Mouse (Mus musculus) 416B (cell line): ENCODE measurements around the gene Wdr93.

ENCODE experiments used
- DNase-seq: peaks from one replicate; pipeline ENCODE4 v3.0.0; 2011; ENCODE audit warnings: low read depth

The Wdr93 gene

GRCm38 (mm10) chr7:79742659-79743536, at the start of gene Wdr93, which contains the start of gene Pex11a:
TSS of gene Wdr93 (plus strand) at chr7:79743163.
TSS of gene Pex11a (minus strand) at chr7:79743131.
- peak; percentile 92 for DNase-seq

- no peak for DNase-seq
Measured at GRCm38 (mm10) chr7:79696495-79696894, 46.5 kb upstream of the Wdr93 start.

DNA sequence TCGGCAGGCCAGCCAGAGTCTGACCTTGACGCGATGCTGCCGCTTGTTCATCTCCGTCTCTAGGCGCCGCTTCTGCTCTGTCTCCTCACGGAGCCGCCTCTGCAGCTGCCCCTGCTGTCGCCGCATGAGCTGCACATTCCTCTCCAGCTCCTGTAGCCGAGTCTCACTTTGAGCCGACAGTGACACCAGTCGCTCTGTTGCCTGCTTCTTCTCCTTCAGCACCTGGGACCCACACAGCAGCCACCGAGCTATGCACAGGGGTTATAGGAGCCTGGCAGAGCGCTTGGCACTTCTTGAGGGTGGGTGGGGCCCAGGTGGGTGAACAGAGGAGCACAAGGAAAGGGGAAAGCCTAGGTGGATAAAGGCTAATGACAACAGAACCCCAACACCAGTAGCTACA, 40.2 kb upstream of the Wdr93 start:
- no peak for DNase-seq

DNA sequence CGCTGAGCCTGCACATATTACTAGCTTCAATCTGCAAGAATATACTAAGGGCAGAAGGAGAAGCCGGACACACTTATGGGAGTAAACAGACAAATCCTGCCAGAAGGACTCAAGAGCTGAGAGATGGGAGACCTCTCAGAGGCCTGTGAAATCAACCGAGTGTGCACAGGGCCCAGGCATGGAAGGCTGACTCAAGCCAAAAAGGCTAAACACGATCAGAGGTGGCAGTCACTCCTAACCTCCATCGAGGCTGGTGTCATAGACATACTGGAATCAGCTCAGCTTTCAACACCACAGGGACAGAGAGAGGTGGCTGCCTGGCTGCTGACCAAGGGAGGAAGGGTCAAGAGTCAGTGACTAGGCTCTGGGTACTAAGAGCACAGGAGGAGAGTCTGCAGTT, 37.8 kb upstream of the Wdr93 start:
- no peak for DNase-seq

- no peak for DNase-seq
Measured at GRCm38 (mm10) chr7:79710130-79710607, 32.8 kb upstream of the Wdr93 start.

DNA sequence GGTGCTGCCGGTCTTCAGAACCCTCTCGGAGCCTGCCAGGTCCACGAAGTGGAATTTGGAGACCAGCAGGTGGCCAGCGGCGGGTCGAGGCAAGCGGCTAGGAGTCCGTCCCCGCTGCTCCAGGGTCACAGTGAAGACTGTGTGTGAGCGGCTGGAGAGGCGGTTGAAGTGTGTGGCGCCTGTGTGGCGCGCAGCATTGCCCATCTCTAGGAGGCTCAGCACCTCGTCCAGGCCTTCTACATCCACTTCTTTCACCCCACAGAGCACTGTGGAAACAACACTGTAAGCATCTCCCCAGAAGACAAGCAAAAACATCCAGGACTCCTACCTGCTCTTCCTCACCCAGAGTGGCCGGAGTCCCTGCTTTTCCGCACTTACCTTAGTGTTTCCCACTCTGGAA, 32.1 kb upstream of the Wdr93 start:
- no peak for DNase-seq

DNA sequence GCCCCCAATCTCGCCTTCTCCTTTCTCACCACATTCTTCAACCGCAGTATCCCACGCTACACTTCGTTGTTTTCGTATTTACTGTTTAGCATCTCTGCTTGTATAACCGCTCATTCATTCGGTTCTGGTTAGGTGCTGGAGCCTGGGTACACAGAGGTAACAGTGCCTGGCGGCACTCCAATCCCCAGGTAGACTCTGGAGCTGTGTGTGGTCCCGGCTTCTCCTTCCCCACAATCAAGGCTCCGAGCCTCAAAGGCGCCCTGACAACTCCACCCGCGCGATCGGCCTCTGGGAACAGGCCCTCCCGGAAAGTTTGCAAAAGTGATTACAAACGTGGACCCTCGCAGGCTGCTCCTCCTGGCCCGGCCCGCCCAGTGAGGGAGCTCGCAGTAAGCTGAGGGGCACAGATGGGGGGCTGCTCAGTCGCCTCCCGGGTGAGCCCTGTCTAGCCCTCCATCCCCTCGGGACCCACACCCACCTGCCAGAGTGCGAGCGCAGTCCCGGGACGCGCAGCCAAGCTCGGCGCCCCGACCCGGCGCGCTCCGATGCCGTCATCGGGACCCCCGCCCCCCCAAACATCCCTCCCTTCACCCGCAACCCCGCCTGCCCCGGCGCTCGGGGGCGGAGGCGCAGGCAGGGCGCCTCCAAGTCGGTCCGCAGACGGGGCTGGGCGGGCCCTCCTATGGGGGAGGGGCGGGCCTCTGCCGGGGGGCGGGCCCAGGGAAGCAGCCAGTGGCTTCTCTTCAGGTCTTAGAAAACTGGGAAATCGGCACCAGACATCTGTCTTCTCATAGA, 27.6 kb upstream of the Wdr93 start, which contains the start of gene Kif7:
TSS of gene Kif7 (minus strand) at position 534 of the 795 bp plus-strand sequence.
- DNase-seq: peak; percentile 72

- DNase-seq: no peak
Measured at GRCm38 (mm10) chr7:79721386-79721977, 21.5 kb upstream of the Wdr93 start.

DNA sequence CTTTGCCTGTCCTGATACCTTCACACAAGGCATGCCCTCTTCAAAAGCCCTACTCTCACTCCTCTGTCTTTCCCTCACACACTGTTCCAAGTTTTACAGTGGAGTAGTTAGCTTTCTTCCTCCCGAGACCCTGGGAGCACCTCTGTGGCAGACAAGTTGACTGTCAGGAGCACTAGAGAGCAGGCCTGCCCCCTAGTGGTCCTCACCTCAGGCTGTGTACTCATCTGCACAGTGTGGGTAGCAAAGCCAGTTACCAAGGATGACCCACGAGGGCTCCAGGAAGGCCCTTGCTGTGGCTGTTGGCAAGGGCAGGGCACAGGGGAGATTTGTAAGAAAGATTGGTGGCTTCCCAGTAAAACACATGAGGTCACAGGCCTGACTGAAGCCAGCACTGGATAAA, 15.9 kb upstream of the Wdr93 start:
- peak; percentile 63 for DNase-seq

GRCm38 (mm10) chr7:79728219-79728618, 14.7 kb upstream of the Wdr93 start:
- DNase-seq: peak; percentile 81

DNA sequence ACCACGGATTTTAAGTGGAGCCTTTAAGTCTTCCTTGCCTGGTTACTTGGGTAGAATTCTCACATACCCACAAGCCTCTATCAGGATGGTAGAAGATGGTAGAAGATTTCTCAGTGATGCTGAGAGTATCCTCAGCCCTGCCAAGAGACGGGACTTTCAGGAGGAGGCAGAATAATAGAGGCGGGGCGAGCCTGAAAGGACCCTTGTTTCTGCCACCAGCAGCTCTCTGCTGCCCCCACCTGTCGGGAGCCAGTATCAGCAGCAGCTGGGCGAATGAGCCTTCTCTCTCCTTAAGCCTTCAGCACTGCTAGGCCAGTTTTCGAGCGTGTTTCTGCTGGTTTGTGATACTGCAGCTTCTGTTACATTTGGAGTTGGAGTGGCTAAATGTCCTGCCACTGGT, 13.8 kb upstream of the Wdr93 start:
- peak; percentile 63 for DNase-seq

GRCm38 (mm10) chr7:79729743-79730370, 13.1 kb upstream of the Wdr93 start:
- peak; percentile 49 for DNase-seq

DNA sequence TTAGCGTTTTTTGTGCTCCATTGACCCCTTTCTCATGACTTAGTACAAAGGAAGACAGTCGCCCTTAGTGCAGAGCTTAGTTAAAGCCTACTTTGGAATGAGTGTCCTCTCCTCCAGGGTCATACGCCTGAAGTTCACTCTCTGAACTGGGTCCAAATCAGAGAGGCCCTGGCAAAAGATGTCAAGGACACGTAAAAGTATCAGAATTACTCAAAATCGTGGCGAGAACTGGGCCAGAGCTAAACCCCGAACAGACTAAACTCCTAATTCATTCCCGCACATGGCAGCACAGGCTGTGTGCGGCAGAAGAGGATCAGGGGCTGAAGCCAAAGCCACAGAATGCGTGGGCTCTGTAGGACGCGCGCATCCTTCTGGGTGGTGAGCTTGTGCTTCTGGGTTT, 11.5 kb upstream of the Wdr93 start:
- no peak for DNase-seq

DNA sequence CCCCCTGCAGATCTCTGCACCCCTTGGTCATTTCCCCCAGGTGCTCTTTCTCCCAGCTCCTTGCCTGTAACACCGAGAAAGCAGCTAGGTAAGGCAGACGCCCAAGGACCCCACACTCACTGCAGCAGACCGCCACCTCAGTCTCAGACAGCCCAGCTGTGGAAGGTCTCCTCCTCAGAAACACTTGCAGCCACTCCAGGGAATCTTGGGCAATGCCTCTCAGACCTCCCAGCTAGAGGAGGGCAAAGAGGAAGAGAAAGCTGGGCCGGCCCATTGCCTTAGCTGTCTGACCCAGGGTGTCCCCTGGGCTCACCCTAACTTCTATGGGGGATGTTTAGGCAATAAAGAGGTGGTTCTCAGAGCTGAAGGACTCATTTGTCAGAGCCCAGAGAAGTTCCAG, 10.3 kb upstream of the Wdr93 start, which contains the start of gene Plin1:
TSS of gene Plin1 (minus strand) at position 282 of the 400 bp plus-strand sequence.
- DNase-seq: no peak

- no peak for DNase-seq
Measured at GRCm38 (mm10) chr7:79734563-79734962, 8.4 kb upstream of the Wdr93 start.

DNA sequence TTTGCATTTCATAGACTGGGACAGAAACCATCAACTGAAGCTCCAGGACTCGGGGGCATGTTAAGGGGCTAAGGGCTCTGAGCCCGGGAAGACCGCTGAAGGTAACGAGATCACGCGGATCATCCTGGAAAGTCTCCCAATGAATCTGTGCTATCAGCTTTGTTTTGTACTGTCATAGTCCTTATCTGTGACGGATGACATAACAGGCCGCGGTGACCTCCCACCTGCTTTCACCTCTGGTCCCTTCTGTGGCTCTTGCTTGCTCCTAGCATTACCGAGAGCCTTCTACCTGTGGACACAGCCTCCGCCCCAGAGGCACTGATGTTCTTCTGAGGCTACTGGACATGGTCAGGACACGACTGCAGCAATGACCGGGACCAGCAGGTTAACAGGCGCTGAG, 6.5 kb upstream of the Wdr93 start:
- DNase-seq: no peak

DNA sequence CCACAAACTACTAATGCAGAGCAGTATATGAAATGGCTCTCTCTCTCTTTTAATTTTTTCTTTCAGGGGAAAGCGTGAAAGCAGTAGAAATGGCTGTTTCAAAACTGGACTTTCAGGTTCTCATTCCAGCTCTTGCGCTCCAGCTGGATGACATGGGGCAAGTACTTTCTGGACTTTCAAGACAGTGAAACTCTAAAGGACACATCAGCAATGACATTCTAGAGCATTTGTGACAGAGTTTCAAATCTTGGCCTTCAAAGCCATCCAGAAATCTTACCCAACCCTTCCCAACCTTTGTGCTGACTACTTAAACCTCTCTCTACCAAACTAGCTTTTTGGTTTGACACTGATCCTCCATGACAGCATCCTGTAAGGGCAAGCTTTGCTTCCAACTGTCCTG, 4.0 kb upstream of the Wdr93 start:
- DNase-seq: no peak

DNA sequence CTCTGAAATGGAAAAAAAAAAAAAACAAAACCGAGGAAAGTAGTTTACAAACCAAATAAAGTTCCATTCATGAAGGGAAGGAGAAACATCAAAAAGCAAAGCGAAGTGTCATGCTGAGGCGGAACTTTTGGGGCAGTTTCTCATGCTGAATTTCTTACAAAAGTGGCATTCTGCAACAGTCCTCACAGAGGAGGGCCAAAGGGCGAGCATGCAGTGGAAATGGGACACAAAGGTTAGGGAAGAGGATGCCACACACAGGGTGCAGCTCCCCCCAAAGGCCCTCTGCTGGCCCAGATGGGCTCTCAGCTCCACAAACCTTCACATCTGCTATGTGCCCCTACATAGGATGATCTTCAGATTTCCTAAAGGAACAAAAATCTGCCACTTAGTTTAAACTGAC, 2.7 kb upstream of the Wdr93 start:
- DNase-seq: no peak

- peak; percentile 4 for DNase-seq
Measured at GRCm38 (mm10) chr7:79742277-79742658, 695 bp upstream of the Wdr93 start.

GRCm38 (mm10) chr7:79744051-79744450, 1.1 kb downstream of the Wdr93 start:
- DNase-seq: no peak

GRCm38 (mm10) chr7:79744585-79744984, 1.6 kb downstream of the Wdr93 start:
- DNase-seq: peak; percentile 19

- DNase-seq: no peak
Measured at GRCm38 (mm10) chr7:79747659-79748058, 4.7 kb downstream of the Wdr93 start.
